Mouse (Mus musculus) testis, adult 2 months (tissue): Measurements from ENCODE around the gene Asap3.

Experiments used
- CTCF ChIP-seq: fragments of 200-500 bp; IDR thresholded peaks from 2 replicates; pipeline ENCODE4 v1.5.1; 2012; ENCODE audit warnings: low read depth, mild to moderate bottlenecking, inconsistent platforms, low read length, moderate library complexity; ENCODE audit not compliant: control insufficient read depth, insufficient read depth, insufficient replicate concordance
- POLR2A ChIP-seq: fragments of 200-500 bp; IDR thresholded peaks from 2 replicates; pipeline ENCODE4 v1.6.1; 2012; ENCODE audit warnings: low read depth, mild to moderate bottlenecking, inconsistent platforms, low read length, moderate library complexity; ENCODE audit not compliant: control insufficient read depth

GRCm38 (mm10) chr4:136246568-136246969 is 40.4 kb downstream of the Asap3 start:
- no peak for TF ChIP-seq CTCF
- TF ChIP-seq POLR2A, result no peak
